Mouse (Mus musculus) MEL (cell line): ENCODE data around the gene Aurka. TPM values are rescaled to one million over a fixed set of nuclear protein-coding genes. Genes with fewer than 3 reads are reported as not detected.

Source experiments
- DNase-seq: peaks from one replicate; pipeline ENCODE4 v3.0.0; 2011; ENCODE audit warnings: low read depth, low spot score
- H3K27ac ChIP-seq: 2 replicates; pipeline ENCODE4 v1.5.1; 2012; ENCODE audit warnings: low read depth, mild to moderate bottlenecking, control low read depth, low read length, moderate library complexity; ENCODE audit not compliant: control insufficient read depth
- H3K27me3 ChIP-seq, 2 experiments: fragments of 150-350 bp in 1 of 2; sonication (generic) in 1 of 2; 2 replicates each; pipeline ENCODE4 v1.6.1; 2012; ENCODE audit warnings: low read length in 2 of 2, mild to moderate bottlenecking in 2 of 2, improper control_type of control experiment in 1 of 2, moderate library complexity in 1 of 2; ENCODE audit not compliant: insufficient read depth in 2 of 2, control insufficient read depth in 1 of 2
- H3K36me3 ChIP-seq, 2 experiments: 2 replicates each; pipeline ENCODE4 v1.6.1; 2012 to 2014; ENCODE audit warnings: low read length in 2 of 2, improper control_type of control experiment in 1 of 2, inconsistent platforms in 1 of 2, mild to moderate bottlenecking in 1 of 2; ENCODE audit not compliant: insufficient read depth in 2 of 2, control insufficient read depth in 1 of 2
- H3K4me1 ChIP-seq, 2 experiments: fragments of 150-350 bp in 1 of 2; sonication (generic) in 1 of 2; 2 replicates each; pipeline ENCODE4 v1.6.1; 2012; ENCODE audit warnings: low read length in 2 of 2, improper control_type of control experiment in 1 of 2, mild to moderate bottlenecking in 1 of 2; ENCODE audit not compliant: insufficient read depth in 2 of 2, control insufficient read depth in 1 of 2
- H3K4me3 ChIP-seq, 2 experiments: fragments of 150-350 bp in 1 of 2; sonication (generic) in 1 of 2; 2 replicates each; pipeline ENCODE4 v1.5.1; 2012; ENCODE audit warnings: low read depth in 2 of 2, low read length in 2 of 2, mild to moderate bottlenecking in 2 of 2, moderate library complexity in 2 of 2, control low read depth in 1 of 2, improper control_type of control experiment in 1 of 2; ENCODE audit not compliant: control insufficient read depth in 1 of 2, insufficient read depth in 1 of 2
- H3K79me2 ChIP-seq: 2 replicates; pipeline ENCODE4 v1.6.1; 2012; ENCODE audit warnings: mild to moderate bottlenecking, low read length, moderate library complexity; ENCODE audit not compliant: control insufficient read depth, poor library complexity, insufficient read depth
- H3K9ac ChIP-seq: 2 replicates; pipeline ENCODE4 v1.6.1; 2012; ENCODE audit warnings: low read depth, mild to moderate bottlenecking, control low read depth, low read length, moderate library complexity; ENCODE audit not compliant: control insufficient read depth, poor library complexity, severe bottlenecking
- H3K9me3 ChIP-seq: fragments of 150-350 bp; sonication (generic); replicated peaks from 2 replicates; pipeline ENCODE4 v1.6.1; 2012; ENCODE audit warnings: mild to moderate bottlenecking, low read length, improper control_type of control experiment, moderate library complexity; ENCODE audit not compliant: insufficient read depth
- BHLHE40 ChIP-seq: IDR thresholded peaks from 2 replicates; pipeline ENCODE4 v1.6.1; 2012; ENCODE audit warnings: low read depth, mild to moderate bottlenecking, inconsistent platforms, low read length, improper control_type of control experiment, borderline replicate concordance
- CHD2 ChIP-seq: IDR thresholded peaks from 2 replicates; pipeline ENCODE4 v1.6.1; 2011; ENCODE audit warnings: low read length, improper control_type of control experiment
- EP300 ChIP-seq, 2 experiments: IDR thresholded peaks; 2 replicates each; pipeline ENCODE4 v1.6.1; 2011; ENCODE audit warnings: improper control_type of control experiment in 2 of 2, low read length in 2 of 2, low read depth in 1 of 2, mild to moderate bottlenecking in 1 of 2
- MAFK ChIP-seq: IDR thresholded peaks from 2 replicates; pipeline ENCODE4 v1.6.1; 2011; ENCODE audit warnings: low read depth, mild to moderate bottlenecking, low read length, improper control_type of control experiment, borderline replicate concordance
- MAX ChIP-seq: IDR thresholded peaks from 2 replicates; pipeline ENCODE4 v1.6.1; 2011; ENCODE audit warnings: low read length, improper control_type of control experiment
- MAZ ChIP-seq: IDR thresholded peaks from 2 replicates; pipeline ENCODE4 v1.6.1; 2012; ENCODE audit warnings: low read depth, mild to moderate bottlenecking, inconsistent platforms, low read length, improper control_type of control experiment
- NRF1 ChIP-seq: IDR thresholded peaks from 2 replicates; pipeline ENCODE4 v1.6.1; 2014; ENCODE audit warnings: low read depth, mild to moderate bottlenecking, inconsistent platforms, low read length, improper control_type of control experiment, moderate library complexity; ENCODE audit not compliant: poor library complexity, insufficient read depth, severe bottlenecking
- SIN3A ChIP-seq: IDR thresholded peaks from 2 replicates; pipeline ENCODE4 v1.6.1; 2012; ENCODE audit warnings: low read length, improper control_type of control experiment, inconsistent platforms
- SMC3 ChIP-seq: IDR thresholded peaks from 2 replicates; pipeline ENCODE4 v1.6.1; 2011; ENCODE audit warnings: low read depth, low read length, improper control_type of control experiment
- TAL1 ChIP-seq: IDR thresholded peaks from 2 replicates; pipeline ENCODE4 v1.6.1; 2012; ENCODE audit warnings: mild to moderate bottlenecking, inconsistent platforms, low read length, moderate library complexity, mixed read lengths
- TCF12 ChIP-seq: IDR thresholded peaks from 2 replicates; pipeline ENCODE4 v1.6.1; 2014; ENCODE audit warnings: low read depth, mild to moderate bottlenecking, inconsistent platforms, low read length, improper control_type of control experiment, moderate library complexity
- UBTF ChIP-seq: IDR thresholded peaks from 2 replicates; pipeline ENCODE4 v1.6.1; 2012; ENCODE audit warnings: low read depth, mild to moderate bottlenecking, inconsistent platforms, low read length, improper control_type of control experiment, moderate library complexity, borderline replicate concordance; ENCODE audit not compliant: insufficient read depth
- USF2 ChIP-seq, 2 experiments: IDR thresholded peaks; 2 replicates each; pipeline ENCODE4 v1.6.1; 2011 to 2012; ENCODE audit warnings: improper control_type of control experiment in 2 of 2, low read length in 2 of 2, borderline replicate concordance in 1 of 2, inconsistent platforms in 1 of 2, low read depth in 1 of 2, mild to moderate bottlenecking in 1 of 2; ENCODE audit not compliant: insufficient read depth in 1 of 2
- polyA plus RNA-seq, 2 experiments: library from polyadenylated mRNA; stranded (reverse) in 1 of 2; unstranded in 1 of 2; fragments of >175 nt in 1 of 2; fragments of >200 nt in 1 of 2; gene quantifications; 2 replicates each; pipeline versions ENCODE4 v1.2.1 to v1.2.4; 2012; ENCODE audit warnings: low replicate concordance in 2 of 2, low read depth in 1 of 2; ENCODE audit not compliant: insufficient read length in 2 of 2, insufficient read depth in 1 of 2, missing spikeins in 1 of 2
- total RNA-seq: library from RNA; depleted of rRNA; stranded (reverse); fragments of 300-350 nt; gene quantifications from 2 replicates; pipeline ENCODE4 v1.2.3, GENCODE M21; 2012

Gene Aurka
- total and polyA plus RNA-seq, 3 experiments, result 110 to 236 (median 150) TPM

- TF ChIP-seq CHD2, result no peak; the same call in 1 of the 2 replicates
- no peak for TF ChIP-seq TAL1
- peak; percentile 94 for TF ChIP-seq SIN3A
- peak; percentile 68; the same call in 1 of the 2 replicates for TF ChIP-seq MAZ
- peak; percentile 99 for TF ChIP-seq BHLHE40
Measured at GRCm38 (mm10) chr2:172370411-172371223, at the start of gene Aurka, which contains the start of gene Cstf1 (continued).

DNA sequence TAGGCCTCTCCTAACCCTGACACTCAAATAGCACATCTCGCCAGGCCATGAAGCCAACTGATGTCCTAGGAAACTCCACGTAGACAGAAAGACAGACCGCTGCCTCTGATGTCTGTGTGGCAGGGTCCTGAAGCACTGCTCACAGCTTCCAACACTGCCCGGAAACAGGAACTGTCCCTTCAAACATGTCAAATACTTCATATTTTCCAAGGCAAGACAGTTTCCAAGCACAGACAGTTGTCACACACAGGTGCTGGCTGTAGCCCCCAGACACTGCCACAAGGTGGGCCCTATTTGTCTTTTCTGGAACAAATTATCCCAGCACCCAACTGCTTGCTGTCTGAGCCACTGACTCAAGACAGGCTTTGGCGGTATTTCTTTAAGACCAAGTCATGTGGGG is 47.9 kb upstream of the Aurka start:
- Histone ChIP-seq H3K4me3 (no peak overlapping the region), H3K79me2 (no peaks in the 10 kb centered on the region), H3K36me3 (no peaks in the 10 kb centered on the region), H3K4me1 (no peaks in the 10 kb centered on the region), H3K9ac (no peak overlapping the region), H3K27ac (no peak overlapping the region), H3K27me3 (no peaks in the 10 kb centered on the region), H3K9me3 (no peaks in the 10 kb centered on the region)
- no peak for DNase-seq
- TF ChIP-seq SMC3 (no peak), UBTF (no peak), BHLHE40 (no peak)

GRCm38 (mm10) chr2:172416876-172417275 is 46.5 kb upstream of the Aurka start:
- H3K9ac ChIP-seq, result no peak overlapping the region
- TF ChIP-seq MAFK (no peak), MAX (no peak), MAZ (no peak), NRF1 (no peak), USF2 (IDR thresholded peaks at IDR 0.05; ENCODE audit: borderline replicate concordance in 1 of 2, insufficient read depth in 1 of 2, low read depth in 1 of 2, low read length in 2 of 2) (no peak), TCF12 (no peak), SIN3A (no peak), EP300 (IDR thresholded peaks at IDR 0.05; ENCODE audit: low read depth in 1 of 2, low read length in 2 of 2) (no peak)
- TF ChIP-seq, all 39 proteins: peak for 0

More at GRCm38 (mm10) chr2:172416876-172417275, 46.5 kb upstream of the Aurka start:
- H3K36me3 ChIP-seq, result no peaks in the 10 kb centered on the region
- H3K9me3 ChIP-seq, result no peaks in the 10 kb centered on the region
- H3K79me2 ChIP-seq, result no peaks in the 10 kb centered on the region
- no peak overlapping the region for H3K4me3 ChIP-seq
- H3K27me3 ChIP-seq, result no peaks in the 10 kb centered on the region
- H3K27ac ChIP-seq, result no peak overlapping the region
- DNase-seq, result no peak
- no peaks in the 10 kb centered on the region for H3K4me1 ChIP-seq
